Mouse (Mus musculus): ENCODE data around the gene Akt1.

The Akt1 gene

GRCm38 (mm10) chr12:112663303-112663702 is 11.4 kb downstream of the Akt1 start:
- no peak for DNase-seq (ENCODE audit: low read depth, low spot score)

DNA sequence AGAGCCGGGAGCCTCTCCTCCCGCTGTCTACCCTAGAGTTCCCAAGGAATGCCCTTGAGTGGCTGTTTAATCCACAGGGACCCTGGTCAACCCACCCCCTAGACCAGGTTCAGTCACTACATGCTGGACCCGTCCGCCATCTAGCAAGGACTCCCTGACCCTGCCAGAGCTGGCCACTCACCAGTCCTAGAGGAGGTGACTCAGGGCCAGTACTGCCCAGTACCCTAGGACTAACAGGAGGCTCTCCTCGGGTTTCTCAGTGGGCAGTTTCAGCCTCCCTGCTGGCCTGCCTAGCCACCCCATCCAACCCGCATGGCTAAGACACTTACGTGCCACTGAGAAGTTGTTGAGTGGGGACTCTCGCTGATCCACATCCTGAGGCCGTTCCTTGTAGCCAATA is 12.8 kb downstream of the Akt1 start:
- no peak for DNase-seq (ENCODE audit: low read depth, low spot score)

DNA sequence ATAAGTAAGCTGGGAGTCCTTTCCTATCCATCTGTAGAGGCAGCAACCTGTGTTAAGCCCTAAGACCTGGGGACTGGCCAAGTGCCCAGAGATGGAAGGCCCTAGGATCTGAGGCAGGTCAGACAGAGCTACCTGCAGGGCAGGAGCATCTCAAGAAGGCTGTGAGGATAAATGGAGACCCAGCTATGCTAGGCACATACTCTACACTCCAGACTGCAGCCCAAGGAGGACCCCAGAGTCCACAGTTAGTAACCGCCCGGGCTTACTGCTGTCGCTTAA is 13.4 kb downstream of the Akt1 start:
- DNase-seq (ENCODE audit: low read depth, low spot score) = no peak

GRCm38 (mm10) chr12:112660576-112661326 is 13.9 kb downstream of the Akt1 start:
- no peak for DNase-seq (ENCODE audit: low read depth, low spot score)

DNA sequence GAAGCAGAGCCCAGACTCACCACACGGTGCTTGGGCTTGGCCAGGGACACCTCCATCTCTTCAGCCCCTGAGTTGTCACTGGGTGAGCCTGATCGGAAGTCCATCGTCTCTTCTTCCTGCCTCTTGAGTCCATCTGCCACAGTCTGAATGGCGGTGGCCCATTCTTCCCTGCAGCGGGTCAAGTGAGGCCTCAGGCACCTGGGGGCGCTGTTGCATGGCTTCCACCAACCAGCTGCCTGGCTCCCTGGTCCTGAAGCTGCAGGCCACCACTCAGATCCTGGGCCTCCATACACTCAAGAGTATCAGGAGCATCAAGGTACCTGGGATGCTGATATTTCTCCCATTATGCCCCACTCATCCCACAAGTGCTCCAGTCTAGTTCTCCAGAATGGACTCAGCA is 15.6 kb downstream of the Akt1 start:
- DNase-seq (ENCODE audit: low read depth, low spot score) = peak; percentile 41

- no peak for DNase-seq (ENCODE audit: low read depth, low spot score)
These were observed 16.1 kb downstream of the Akt1 start for GRCm38 (mm10) chr12:112658619-112659018.

GRCm38 (mm10) chr12:112654076-112654475 is 20.6 kb downstream of the Akt1 start:
- no peak for DNase-seq (ENCODE audit: low read depth, low spot score)

- peak; percentile 81 for DNase-seq (ENCODE audit: low read depth, low spot score)
These were observed 21.4 kb downstream of the Akt1 start for GRCm38 (mm10) chr12:112653157-112653824.

DNA sequence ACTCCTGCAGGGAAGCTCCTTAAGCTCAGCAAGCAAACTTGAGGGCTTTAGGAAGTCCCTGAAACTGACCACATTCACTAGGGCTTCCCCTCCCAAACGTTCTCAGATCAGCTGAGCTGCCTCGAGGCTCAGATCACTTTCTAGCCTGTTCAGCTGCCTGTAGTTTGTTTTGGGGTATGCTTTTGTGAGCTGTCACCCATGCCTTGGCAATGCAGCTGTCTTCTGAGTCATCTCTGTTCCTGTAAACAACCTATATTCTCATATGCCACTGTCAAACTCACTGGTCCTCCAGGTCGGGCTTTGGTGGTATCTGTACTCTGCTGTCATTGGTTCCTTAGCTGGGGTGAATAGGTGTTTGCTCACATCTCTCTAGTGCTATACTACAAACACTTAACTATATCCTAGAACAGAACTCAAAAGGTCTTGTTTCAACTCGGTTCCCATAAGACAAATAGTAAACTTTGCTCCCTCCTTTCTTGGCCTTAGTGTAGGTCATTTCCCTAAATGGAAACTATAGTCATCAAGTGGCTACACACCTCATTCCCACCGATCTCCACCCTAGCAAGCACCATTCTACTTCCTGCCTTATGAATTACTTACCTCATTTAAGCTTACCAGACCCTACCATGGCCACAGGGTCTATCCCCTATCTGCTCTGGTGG is 22.8 kb downstream of the Akt1 start:
- no peak for DNase-seq (ENCODE audit: low read depth, low spot score)

DNA sequence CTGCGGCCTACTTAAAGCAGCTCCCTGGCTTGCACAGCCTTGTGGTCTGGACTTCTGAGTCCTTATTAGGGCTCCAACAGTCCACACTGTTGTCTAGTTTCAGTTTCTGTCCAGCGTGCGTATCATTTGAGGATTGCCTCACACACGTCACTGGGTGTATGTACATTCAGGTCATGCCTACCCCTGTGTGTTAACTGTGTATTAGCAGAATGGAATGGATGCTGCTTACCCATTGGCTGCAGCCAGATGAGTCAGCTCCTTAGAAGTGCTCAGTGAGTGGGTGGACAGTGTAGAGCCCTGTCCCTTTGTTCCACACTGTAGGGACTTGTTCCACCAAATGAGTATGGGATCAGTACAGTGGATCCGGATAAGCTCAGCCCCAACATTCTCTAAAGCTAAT is 26.6 kb downstream of the Akt1 start:
- DNase-seq (ENCODE audit: low read depth, low spot score) = no peak

GRCm38 (mm10) chr12:112646139-112646538 is 28.5 kb downstream of the Akt1 start:
- DNase-seq (ENCODE audit: low read depth, low spot score) = no peak

DNA sequence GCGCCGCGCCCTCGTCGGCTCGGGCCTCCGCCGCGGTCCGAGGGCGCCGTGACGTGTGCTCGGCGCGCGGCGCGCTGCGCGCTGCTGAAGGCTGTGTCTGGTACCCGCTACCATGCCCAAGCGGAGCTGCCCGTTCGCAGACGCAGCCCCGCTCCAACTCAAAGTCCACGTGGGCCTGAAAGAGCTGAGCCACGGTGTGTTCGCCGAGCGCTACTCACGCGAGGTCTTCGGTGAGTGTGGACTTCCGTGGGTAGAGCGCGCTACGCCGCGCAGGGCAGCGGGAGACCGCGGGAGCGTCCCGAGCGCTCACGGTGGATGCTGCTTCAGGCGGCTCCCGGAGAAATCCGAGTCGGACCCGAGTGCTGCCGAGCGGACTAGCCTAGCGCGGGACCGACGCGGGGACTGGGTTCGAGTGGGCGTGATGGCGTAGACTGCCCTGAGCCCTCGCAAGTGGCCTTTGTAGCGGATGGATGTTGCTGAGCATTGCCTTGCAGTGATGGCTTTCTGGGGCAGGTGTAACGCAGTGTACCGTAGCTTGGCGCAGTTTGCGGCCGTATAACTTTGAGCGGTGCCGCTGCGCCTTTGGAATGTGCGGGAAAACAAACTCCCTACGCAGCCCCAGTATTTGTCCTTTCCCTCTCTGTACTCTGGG is 29.7 kb downstream of the Akt1 start:
- peak; percentile 51 for DNase-seq (ENCODE audit: low read depth, low spot score)

DNA sequence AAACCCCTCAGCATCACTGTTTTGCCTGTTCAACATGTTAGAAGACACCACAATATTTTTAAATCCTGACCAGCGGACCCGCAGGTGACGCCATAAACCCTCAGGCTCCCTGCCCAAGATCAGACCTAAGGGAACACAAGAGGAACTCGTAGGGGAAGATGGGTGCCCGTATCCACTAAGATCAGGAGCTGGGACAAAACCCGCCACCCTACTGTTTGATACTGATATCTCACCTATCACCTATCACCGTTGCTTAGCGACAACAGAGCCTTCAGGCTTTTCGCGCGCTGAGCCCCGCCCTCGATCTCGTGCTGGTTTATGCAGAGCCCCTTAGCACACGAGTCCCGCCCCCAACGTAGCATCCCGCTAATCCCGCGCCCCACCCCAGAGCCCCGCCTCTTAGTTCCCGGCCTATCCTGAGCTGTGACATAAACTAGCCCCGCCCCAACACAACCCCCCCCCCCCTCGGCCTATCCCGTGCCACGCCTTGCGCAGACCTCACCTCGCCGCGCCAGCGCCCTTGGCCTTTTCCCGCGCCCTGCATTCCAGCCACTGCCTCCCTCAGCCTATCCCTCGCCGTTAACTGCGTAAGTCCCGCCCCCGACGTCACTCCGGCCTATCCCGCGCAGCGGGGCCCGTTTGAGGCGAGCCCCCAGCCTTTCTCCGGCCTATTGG is 30.4 kb downstream of the Akt1 start, which contains the start of gene Siva1:
TSS of gene Siva1 (plus strand) at position 500 of the 675 bp plus-strand sequence.
- peak; percentile 99 for DNase-seq (ENCODE audit: low read depth, low spot score)

- no peak for DNase-seq (ENCODE audit: low read depth, low spot score)
These were observed 31.6 kb downstream of the Akt1 start for GRCm38 (mm10) chr12:112643126-112643525.

GRCm38 (mm10) chr12:112639526-112639925 is 35.2 kb downstream of the Akt1 start:
- DNase-seq (ENCODE audit: low read depth, low spot score) = no peak

GRCm38 (mm10) chr12:112633686-112634085 is 41.0 kb downstream of the Akt1 start:
- no peak for DNase-seq (ENCODE audit: low read depth, low spot score)

DNA sequence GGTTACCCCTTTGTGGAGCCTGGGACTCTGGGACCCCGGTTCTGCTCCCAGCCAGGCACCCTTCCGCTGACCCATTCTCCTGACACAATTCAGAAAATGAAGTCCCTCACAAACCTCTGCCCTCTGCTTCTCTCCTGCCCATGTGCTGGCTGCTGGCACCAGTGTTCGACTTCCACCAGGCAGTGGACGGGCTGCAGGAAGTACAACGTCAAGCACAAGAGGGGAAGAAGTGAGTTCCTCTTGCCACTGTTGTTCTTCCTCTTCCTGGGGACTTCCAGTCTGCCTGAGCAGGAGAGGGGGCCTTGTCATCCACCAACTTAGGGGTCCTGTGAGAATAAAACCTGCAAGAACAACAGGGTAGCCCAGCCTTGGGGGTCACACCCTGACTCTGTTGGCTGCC is 41.8 kb downstream of the Akt1 start:
- DNase-seq (ENCODE audit: low read depth, low spot score) = no peak

GRCm38 (mm10) chr12:112632084-112632777 is 42.5 kb downstream of the Akt1 start:
- no peak for DNase-seq (ENCODE audit: low read depth, low spot score)

- DNase-seq (ENCODE audit: low read depth, low spot score) = no peak
These were observed 43.2 kb downstream of the Akt1 start for GRCm38 (mm10) chr12:112631472-112631871.

DNA sequence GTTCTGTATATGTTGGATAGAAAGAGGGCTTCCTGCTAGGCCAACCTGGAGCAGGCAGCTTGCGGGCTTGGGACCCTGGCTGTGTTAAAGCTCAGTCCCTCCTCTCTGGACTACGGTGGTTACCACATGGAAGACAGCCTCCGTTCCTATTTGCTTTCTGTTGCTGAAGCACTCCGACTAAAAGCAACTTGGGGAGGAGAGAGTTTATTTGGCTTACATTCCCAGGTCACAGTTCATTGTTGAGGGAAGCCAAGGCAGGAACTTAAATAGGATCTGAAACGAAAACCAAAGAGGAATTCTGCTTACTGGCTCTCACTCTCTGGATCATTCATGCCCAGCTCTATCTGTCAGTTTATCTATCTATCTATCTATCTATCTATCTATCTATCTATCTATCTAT is 43.9 kb downstream of the Akt1 start:
- DNase-seq (ENCODE audit: low read depth, low spot score) = no peak

- DNase-seq (ENCODE audit: low read depth, low spot score) = peak; percentile 42
These were observed 44.7 kb downstream of the Akt1 start for GRCm38 (mm10) chr12:112630029-112630428.

Measured in R1 (cell line).